Mouse (Mus musculus) erythroblast, embryonic 14.5 days (primary cell): Measurements from ENCODE around the gene Gad1. TPM values are rescaled to one million over a fixed set of nuclear protein-coding genes. Genes with fewer than 3 reads are reported as not detected.

ENCODE experiments used
- H3K27me3 ChIP-seq: 2 replicates; pipeline ENCODE4 v1.6.1; 2012; ENCODE audit warnings: inconsistent platforms; ENCODE audit not compliant: control insufficient read depth
- H3K36me3 ChIP-seq: 2 replicates; pipeline ENCODE4 v1.6.1; 2012; ENCODE audit warnings: mild to moderate bottlenecking, inconsistent platforms; ENCODE audit not compliant: control insufficient read depth
- H3K4me1 ChIP-seq: 2 replicates; pipeline ENCODE4 v1.6.1; 2012; ENCODE audit warnings: inconsistent platforms; ENCODE audit not compliant: control insufficient read depth
- H3K4me3 ChIP-seq: replicated peaks from 2 replicates; pipeline ENCODE3; 2012; ENCODE audit warnings: moderate library complexity, mild to moderate bottlenecking, inconsistent platforms
- H3K9me3 ChIP-seq: 2 replicates; pipeline ENCODE4 v1.6.1; 2012; ENCODE audit warnings: low read length, inconsistent platforms, mixed read lengths; ENCODE audit not compliant: control insufficient read depth
- GATA1 ChIP-seq: IDR thresholded peaks from 2 replicates; pipeline ENCODE4 v1.6.1; 2012; ENCODE audit warnings: low read length, inconsistent platforms, mixed read lengths
- TAL1 ChIP-seq: IDR thresholded peaks from 3 replicates; pipeline ENCODE4 v1.6.1; 2012; ENCODE audit warnings: low read length, inconsistent platforms, mixed read lengths
- polyA plus RNA-seq: library from polyadenylated mRNA; stranded (reverse); fragments of >175 nt; gene quantifications from 2 replicates; pipeline ENCODE4 v1.2.3, GENCODE M21; 2012

Gene Gad1
- polyA plus RNA-seq, 1 experiment = not detected

- Histone ChIP-seq H3K27me3 (no peaks in the 10 kb centered on the region), H3K4me1 (no peaks in the 10 kb centered on the region), H3K9me3 (no peaks in the 10 kb centered on the region), H3K4me3 (no peak overlapping the region), H3K36me3 (no peaks in the 10 kb centered on the region)
- TF ChIP-seq GATA1 (no peak), TAL1 (no peak)
These were observed 62.0 kb downstream of the Gad1 start for GRCm38 (mm10) chr2:70614745-70615351.

- TF ChIP-seq GATA1 (no peak), TAL1 (no peak)
- Histone ChIP-seq H3K9me3 (no peaks in the 10 kb centered on the region), H3K4me3 (no peak overlapping the region), H3K36me3 (no peaks in the 10 kb centered on the region), H3K27me3 (no peaks in the 10 kb centered on the region), H3K4me1 (no peaks in the 10 kb centered on the region)
These were observed 63.2 kb downstream of the Gad1 start for GRCm38 (mm10) chr2:70616076-70616475.

- H3K4me3 ChIP-seq = no peak overlapping the region
- TF ChIP-seq GATA1 (no peak), TAL1 (no peak)
- no peaks in the 10 kb centered on the region for H3K27me3 ChIP-seq
- H3K9me3 ChIP-seq = no peaks in the 10 kb centered on the region
- no peaks in the 10 kb centered on the region for H3K36me3 ChIP-seq
- H3K4me1 ChIP-seq = no peaks in the 10 kb centered on the region
These were observed 63.7 kb downstream of the Gad1 start for GRCm38 (mm10) chr2:70616617-70617016.

- Histone ChIP-seq H3K4me1 (no peaks in the 10 kb centered on the region), H3K36me3 (no peaks in the 10 kb centered on the region)
These were observed 66.5 kb downstream of the Gad1 start for GRCm38 (mm10) chr2:70619232-70619835.

GRCm38 (mm10) chr2:70620225-70620624 lies 67.4 kb downstream of the Gad1 start:
- TF ChIP-seq GATA1 = no peak
- TF ChIP-seq TAL1 = no peak
- no peaks in the 10 kb centered on the region for H3K27me3 ChIP-seq

More at GRCm38 (mm10) chr2:70619232-70619835, 66.5 kb downstream of the Gad1 start:
- H3K27me3 ChIP-seq = no peaks in the 10 kb centered on the region
- no peak overlapping the region for H3K4me3 ChIP-seq
- H3K9me3 ChIP-seq = no peaks in the 10 kb centered on the region
- TF ChIP-seq GATA1 (no peak), TAL1 (no peak)

GRCm38 (mm10) chr2:70622244-70622643 lies 69.4 kb downstream of the Gad1 start:
- TF ChIP-seq TAL1 = no peak
- no peak for TF ChIP-seq GATA1
- Histone ChIP-seq H3K27me3 (no peaks in the 10 kb centered on the region), H3K9me3 (peaks cover 1% of the 10 kb centered on the region; the same call in 1 of the 2 replicates), H3K36me3 (no peaks in the 10 kb centered on the region), H3K4me1 (no peaks in the 10 kb centered on the region), H3K4me3 (no peak overlapping the region)

More at GRCm38 (mm10) chr2:70620225-70620624, 67.4 kb downstream of the Gad1 start:
- no peak overlapping the region for H3K4me3 ChIP-seq
- no peaks in the 10 kb centered on the region for H3K9me3 ChIP-seq
- H3K36me3 ChIP-seq = no peaks in the 10 kb centered on the region
- H3K4me1 ChIP-seq = no peaks in the 10 kb centered on the region

- Histone ChIP-seq H3K4me1 (no peaks in the 10 kb centered on the region), H3K27me3 (no peaks in the 10 kb centered on the region), H3K36me3 (no peaks in the 10 kb centered on the region), H3K4me3 (no peak overlapping the region), H3K9me3 (peaks cover 3% of the 10 kb centered on the region; the same call in 1 of the 2 replicates)
- no peak for TF ChIP-seq TAL1
- TF ChIP-seq GATA1 = no peak
These were observed 72.9 kb downstream of the Gad1 start for GRCm38 (mm10) chr2:70625761-70626160.

GRCm38 (mm10) chr2:70628397-70628796 lies 75.5 kb downstream of the Gad1 start:
- Histone ChIP-seq H3K27me3 (no peaks in the 10 kb centered on the region), H3K4me3 (no peak overlapping the region), H3K4me1 (no peaks in the 10 kb centered on the region), H3K9me3 (peaks cover 3% of the 10 kb centered on the region; the same call in 1 of the 2 replicates), H3K36me3 (no peaks in the 10 kb centered on the region)
- no peak for TF ChIP-seq TAL1
- no peak for TF ChIP-seq GATA1

- no peaks in the 10 kb centered on the region for H3K4me1 ChIP-seq
- no peak overlapping the region for H3K4me3 ChIP-seq
- no peaks in the 10 kb centered on the region for H3K27me3 ChIP-seq
- TF ChIP-seq TAL1 (no peak), GATA1 (no peak)
- no peaks in the 10 kb centered on the region for H3K36me3 ChIP-seq
- peaks cover 3% of the 10 kb centered on the region; the same call in 1 of the 2 replicates for H3K9me3 ChIP-seq
These were observed 76.5 kb downstream of the Gad1 start for GRCm38 (mm10) chr2:70629339-70629761.

GRCm38 (mm10) chr2:70629921-70630320 lies 77.0 kb downstream of the Gad1 start:
- H3K36me3 ChIP-seq = no peaks in the 10 kb centered on the region
- no peaks in the 10 kb centered on the region for H3K4me1 ChIP-seq
- H3K9me3 ChIP-seq = peaks cover 3% of the 10 kb centered on the region; the same call in 1 of the 2 replicates
- no peaks in the 10 kb centered on the region for H3K27me3 ChIP-seq
- no peak overlapping the region for H3K4me3 ChIP-seq
- TF ChIP-seq GATA1 = no peak
- TF ChIP-seq TAL1 = no peak
